Mouse (Mus musculus) heart, embryonic 10.5 days (tissue): ENCODE data around the gene Tmem81. TPM values are rescaled to one million over a fixed set of nuclear protein-coding genes. Genes with fewer than 3 reads are reported as not detected.

Source experiments
- DNase-seq: peaks from one replicate; pipeline ENCODE4 v3.0.0-alpha.2; 2017; ENCODE audit warnings: low spot score
- H3K27ac ChIP-seq: fragments of 300-500 bp; sonication (generic); 2 replicates; pipeline ENCODE4 v1.5.1; 2016; ENCODE audit warnings: mild to moderate bottlenecking
- H3K27me3 ChIP-seq: fragments of 300-500 bp; sonication (generic); 2 replicates; pipeline ENCODE4 v1.6.1; 2016; ENCODE audit warnings: mild to moderate bottlenecking; ENCODE audit not compliant: poor library complexity, insufficient read depth, severe bottlenecking
- H3K36me3 ChIP-seq: fragments of 300-500 bp; sonication (generic); 2 replicates; pipeline ENCODE4 v1.6.1; 2016; ENCODE audit warnings: mild to moderate bottlenecking, moderate library complexity
- H3K4me1 ChIP-seq: fragments of 300-500 bp; sonication (generic); 2 replicates; pipeline ENCODE4 v1.6.1; 2016; ENCODE audit warnings: mild to moderate bottlenecking
- H3K4me3 ChIP-seq: fragments of 300-500 bp; sonication (generic); 2 replicates; pipeline ENCODE4 v1.5.1; 2016; ENCODE audit warnings: mild to moderate bottlenecking, moderate library complexity
- H3K9me3 ChIP-seq: fragments of 300-500 bp; sonication (generic); 2 replicates; pipeline ENCODE4 v1.6.1; 2016; ENCODE audit warnings: mild to moderate bottlenecking, moderate library complexity
- WGBS: fragments of 180-500 bp; shearing (Covaris S2); methylation state at CpG from one replicate; pipeline ENCODE4 v1.1.7; 2016; 5-methylcytosine and 5-hydroxymethylcytosine counted together
- polyA plus RNA-seq: library from polyadenylated mRNA; unstranded; fragments of >200 nt; fragmentation: Nextera tagmentation; extraction: Ambion mirVana; gene quantifications from 2 replicates; pipeline ENCODE4 v1.2.1, GENCODE M21; 2016

Gene Tmem81
- polyA plus RNA-seq, 1 experiment from 2014 or later: 1.2 TPM

DNA sequence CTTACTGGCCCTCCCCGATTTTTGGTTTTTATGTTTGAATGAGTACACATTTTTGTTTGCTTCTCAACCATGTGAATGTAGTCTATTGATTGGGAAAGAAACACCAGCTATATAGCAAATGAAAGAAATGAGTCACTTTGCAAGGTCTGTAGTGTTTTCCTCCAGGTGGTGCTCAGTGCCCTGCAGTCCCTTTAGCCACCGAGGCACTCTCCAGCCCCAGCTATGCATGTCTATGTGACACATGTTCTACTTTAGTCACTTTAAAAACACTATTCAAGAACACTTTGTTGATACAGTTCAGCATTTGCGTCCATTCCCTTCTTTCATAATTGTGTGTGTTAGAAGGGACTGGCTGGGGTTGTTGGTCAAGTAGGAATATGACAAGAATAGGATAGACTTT is 22.8 kb upstream of the Tmem81 start:
- Histone ChIP-seq H3K27ac (no peak overlapping the region), H3K4me1 (peaks cover 4% of the 10 kb centered on the region), H3K27me3 (no peaks in the 10 kb centered on the region), H3K36me3 (peaks cover 32% of the 10 kb centered on the region), H3K4me3 (no peak overlapping the region), H3K9me3 (no peaks in the 10 kb centered on the region)
- no peak for DNase-seq
- 86% methylated on average over 3 of the region's 3 CpGs for WGBS

DNA sequence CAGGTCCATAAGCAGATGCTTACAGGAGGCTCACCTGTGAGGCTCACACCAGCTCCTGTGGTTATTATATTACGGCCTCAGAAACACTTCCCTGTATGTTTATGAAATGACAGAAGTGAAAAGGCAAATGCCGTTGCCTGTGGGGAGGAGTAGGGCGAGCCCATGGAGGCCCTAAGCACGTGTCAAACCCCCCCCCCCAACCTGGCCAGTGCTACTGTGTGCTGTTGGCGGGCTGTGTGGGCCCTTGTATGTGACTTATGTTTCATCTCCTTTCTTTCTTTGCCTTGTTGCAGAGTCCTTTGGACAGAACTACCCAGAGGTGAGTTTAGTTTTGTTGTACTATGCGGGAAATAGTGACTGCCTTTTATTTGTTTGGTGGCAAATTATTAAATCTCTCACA is 22.3 kb upstream of the Tmem81 start:
- Histone ChIP-seq H3K27me3 (no peaks in the 10 kb centered on the region), H3K9me3 (no peaks in the 10 kb centered on the region), H3K36me3 (peaks cover 38% of the 10 kb centered on the region), H3K4me1 (no peaks in the 10 kb centered on the region; the same call in 1 of the 2 replicates), H3K4me3 (no peak overlapping the region), H3K27ac (no peak overlapping the region)
- DNase-seq: no peak
- 88% methylated on average over 6 of the region's 6 CpGs for WGBS

DNA sequence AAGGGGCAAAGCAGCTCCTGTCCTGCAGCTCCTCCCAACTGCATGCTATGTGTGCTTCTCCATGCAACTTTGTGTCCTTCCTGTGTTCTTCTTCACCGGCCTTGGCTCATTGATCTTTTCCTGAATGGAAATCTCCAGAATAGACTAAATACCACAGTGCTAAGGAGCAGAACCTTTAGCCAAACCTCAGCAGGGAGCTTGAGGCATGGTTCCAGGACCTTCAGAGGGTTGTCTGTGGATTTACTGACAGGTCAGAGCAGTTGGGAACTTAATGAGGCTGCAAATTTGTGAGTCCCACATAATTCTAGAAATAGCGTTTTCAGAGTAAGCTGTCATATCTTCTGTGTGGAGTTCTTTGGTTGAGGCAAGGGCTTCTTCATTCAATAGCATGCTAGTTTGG is 5.5 kb upstream of the Tmem81 start:
- DNase-seq: no peak
- WGBS: 91% methylated on average over 2 of the region's 2 CpGs
- H3K36me3 ChIP-seq: peaks cover 90% of the 10 kb centered on the region

DNA sequence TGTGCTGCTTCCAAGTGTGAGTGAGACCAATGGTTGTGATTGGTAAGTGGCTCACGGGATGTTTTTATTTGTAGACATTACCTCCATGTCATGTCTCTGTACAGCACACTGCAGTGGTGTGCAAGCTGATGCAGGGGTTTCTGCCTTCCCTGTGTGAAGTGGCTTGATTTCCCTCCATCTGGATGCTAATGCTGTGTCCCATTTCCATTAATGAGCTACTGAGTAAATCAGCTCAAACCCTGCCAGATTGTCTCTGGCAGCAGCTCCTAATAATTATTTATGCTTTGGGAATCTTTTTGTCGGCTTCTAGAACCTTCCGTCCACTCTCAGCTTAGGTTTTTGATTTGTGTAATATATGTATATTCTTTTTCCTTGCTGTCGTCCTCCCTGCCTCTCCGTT is 875 bp upstream of the Tmem81 start:
- Histone ChIP-seq H3K36me3 (peaks cover 87% of the 10 kb centered on the region), H3K27me3 (no peaks in the 10 kb centered on the region), H3K9me3 (no peaks in the 10 kb centered on the region), H3K4me3 (no peak overlapping the region), H3K27ac (no peak overlapping the region), H3K4me1 (no peaks in the 10 kb centered on the region)
- 91% methylated on average over 5 of the region's 5 CpGs for WGBS
- no peak for DNase-seq

More for the DNA sequence above, 5.5 kb upstream of the Tmem81 start:
- no peaks in the 10 kb centered on the region for H3K9me3 ChIP-seq
- no peak overlapping the region for H3K27ac ChIP-seq
- H3K4me3 ChIP-seq: no peak overlapping the region
- H3K4me1 ChIP-seq: no peaks in the 10 kb centered on the region
- H3K27me3 ChIP-seq: no peaks in the 10 kb centered on the region

DNA sequence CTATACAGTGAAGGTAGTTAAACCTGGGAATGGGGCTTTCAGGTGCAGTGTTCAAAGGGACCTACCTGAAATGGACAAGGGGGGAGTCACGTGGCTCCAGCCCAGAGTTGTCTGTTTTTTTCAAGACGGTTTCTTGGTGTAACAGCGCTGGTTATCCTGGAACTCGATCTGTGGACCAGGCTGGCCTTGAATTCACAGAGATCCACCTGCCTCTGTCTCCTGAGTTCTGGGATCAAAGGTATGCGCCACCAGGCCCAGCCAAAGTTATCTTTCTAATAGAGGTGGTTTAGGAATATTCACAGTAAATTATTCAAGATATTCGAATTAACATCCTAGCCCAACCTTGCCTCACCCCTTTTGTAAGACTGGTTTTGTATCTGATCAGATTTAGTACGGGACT is 626 bp downstream of the Tmem81 start:
- Histone ChIP-seq H3K4me1 (no peaks in the 10 kb centered on the region), H3K27me3 (peaks cover 3% of the 10 kb centered on the region), H3K27ac (no peak overlapping the region), H3K4me3 (no peak overlapping the region), H3K36me3 (peaks cover 72% of the 10 kb centered on the region), H3K9me3 (no peaks in the 10 kb centered on the region)
- WGBS: 89% methylated on average over 7 of the region's 7 CpGs
- DNase-seq: no peak

DNA sequence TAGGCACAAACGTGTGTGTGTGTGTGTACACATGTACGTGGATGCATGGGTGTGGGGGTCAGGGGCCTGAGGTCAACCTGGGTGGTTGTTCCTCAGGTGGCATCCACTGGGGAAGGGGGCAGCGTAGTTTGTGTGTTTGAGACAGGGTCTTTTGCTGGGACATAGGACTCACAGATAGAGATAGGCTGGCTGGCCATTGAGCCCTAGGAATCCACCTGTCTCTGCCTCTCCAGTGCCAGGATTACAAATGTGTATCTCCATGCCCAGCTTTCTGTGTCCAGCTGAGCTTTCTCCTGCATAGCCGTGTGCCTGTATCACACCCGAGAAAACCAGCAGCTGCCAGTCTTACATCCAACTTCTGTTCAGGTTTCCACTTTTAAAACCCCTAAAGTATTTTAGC is 3.7 kb downstream of the Tmem81 start:
- WGBS: 89% methylated on average over 5 of the region's 5 CpGs
- Histone ChIP-seq H3K27ac (no peak overlapping the region), H3K27me3 (peaks cover 17% of the 10 kb centered on the region), H3K4me3 (no peak overlapping the region), H3K4me1 (no peaks in the 10 kb centered on the region), H3K9me3 (no peaks in the 10 kb centered on the region), H3K36me3 (peaks cover 44% of the 10 kb centered on the region)
- no peak for DNase-seq

DNA sequence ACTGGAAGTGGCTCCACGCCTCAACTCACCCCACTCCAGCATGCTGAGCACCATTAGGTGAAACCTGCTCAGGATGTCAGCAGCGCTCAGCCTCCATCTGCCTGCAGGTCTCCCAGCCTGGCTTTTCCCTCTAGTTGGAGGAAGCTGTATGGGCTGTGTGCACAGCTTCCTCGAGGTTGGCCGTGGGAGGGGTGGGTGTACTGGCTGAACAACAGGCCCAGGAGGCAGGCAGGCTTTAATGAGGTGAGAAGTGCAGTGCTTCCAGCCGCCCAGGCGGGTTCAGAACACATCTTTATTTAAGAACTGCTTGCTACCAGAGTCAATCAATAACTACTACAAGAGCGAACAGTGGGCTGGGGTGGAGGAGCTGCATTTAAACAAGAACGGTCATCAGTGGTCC is 5.5 kb downstream of the Tmem81 start:
- 56% methylated on average over 8 of the region's 8 CpGs for WGBS

DNA sequence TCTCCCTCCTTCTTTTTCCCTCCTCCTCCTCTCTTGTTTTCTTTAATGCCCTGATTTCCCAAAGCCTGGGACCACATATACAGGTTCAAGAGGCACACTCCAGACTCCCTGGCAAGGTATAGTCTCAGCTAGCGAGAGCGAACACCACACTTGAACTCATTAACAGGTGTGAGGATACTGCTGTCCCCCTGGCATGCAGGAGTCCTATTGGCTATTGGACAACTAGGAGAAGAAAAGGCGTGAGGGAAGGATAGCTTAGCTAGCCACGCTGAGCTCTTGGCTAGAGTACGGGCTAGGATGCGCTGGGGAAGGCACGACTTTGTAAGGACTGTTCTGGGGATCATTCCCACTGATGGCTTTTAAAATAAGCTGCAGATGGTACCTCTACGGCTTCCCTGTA is 6.1 kb downstream of the Tmem81 start:
- DNase-seq: no peak
- WGBS: 74% methylated on average over 8 of the region's 8 CpGs
- Histone ChIP-seq H3K4me3 (no peak overlapping the region), H3K27me3 (peaks cover 24% of the 10 kb centered on the region), H3K9me3 (no peaks in the 10 kb centered on the region), H3K4me1 (no peaks in the 10 kb centered on the region), H3K27ac (no peak overlapping the region), H3K36me3 (peaks cover 22% of the 10 kb centered on the region)

More for the DNA sequence above, 5.5 kb downstream of the Tmem81 start:
- Histone ChIP-seq H3K9me3 (no peaks in the 10 kb centered on the region), H3K4me3 (no peak overlapping the region), H3K4me1 (no peaks in the 10 kb centered on the region), H3K27me3 (peaks cover 24% of the 10 kb centered on the region), H3K27ac (no peak overlapping the region), H3K36me3 (peaks cover 28% of the 10 kb centered on the region)
- no peak for DNase-seq

DNA sequence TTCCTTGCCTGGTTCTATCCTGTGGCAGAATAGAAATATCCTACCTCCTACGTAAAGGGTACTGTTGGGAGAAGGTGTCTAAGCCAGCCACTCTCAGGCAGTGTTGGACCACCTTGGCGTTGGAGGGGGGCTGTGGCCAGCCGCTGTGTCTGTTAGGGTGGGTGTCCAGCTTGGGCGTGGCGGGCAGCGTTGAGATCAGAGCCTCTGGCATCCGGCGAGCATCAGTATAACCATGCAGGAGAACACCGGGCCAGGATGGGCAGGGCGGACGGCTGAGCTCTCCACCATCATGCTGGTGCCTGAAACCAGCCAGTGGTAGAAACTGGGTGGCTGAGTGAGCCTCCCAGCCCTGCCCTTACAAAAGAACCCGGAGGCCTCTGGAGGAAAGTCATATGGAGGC is 9.3 kb downstream of the Tmem81 start:
- H3K27ac ChIP-seq: no peak overlapping the region
- DNase-seq: no peak
- WGBS: 83% methylated on average over 12 of the region's 12 CpGs

DNA sequence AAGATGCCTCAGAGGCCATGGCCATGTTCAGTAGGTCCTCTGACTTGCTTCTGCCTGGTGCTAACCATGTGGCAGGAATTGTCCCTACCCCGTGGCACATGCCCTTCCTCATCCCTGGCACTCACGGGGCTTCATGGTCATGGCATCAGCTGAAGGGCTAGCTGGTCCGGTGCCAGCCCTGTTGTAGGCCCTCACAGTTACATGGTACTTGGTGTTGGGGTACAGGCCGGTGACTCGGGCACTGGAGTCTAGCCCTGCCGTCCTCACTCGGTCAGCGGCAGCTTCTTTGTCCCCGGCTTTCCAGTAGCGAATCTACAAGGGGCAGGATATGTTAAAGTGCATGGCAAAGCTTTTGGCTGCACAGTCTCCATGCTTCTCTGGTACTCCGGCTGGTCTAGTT is 10.7 kb downstream of the Tmem81 start:
- WGBS: 85% methylated on average over 11 of the region's 11 CpGs

More for the DNA sequence above, 9.3 kb downstream of the Tmem81 start:
- Histone ChIP-seq H3K4me3 (no peak overlapping the region), H3K4me1 (no peaks in the 10 kb centered on the region), H3K9me3 (no peaks in the 10 kb centered on the region), H3K36me3 (no peaks in the 10 kb centered on the region), H3K27me3 (peaks cover 41% of the 10 kb centered on the region)

DNA sequence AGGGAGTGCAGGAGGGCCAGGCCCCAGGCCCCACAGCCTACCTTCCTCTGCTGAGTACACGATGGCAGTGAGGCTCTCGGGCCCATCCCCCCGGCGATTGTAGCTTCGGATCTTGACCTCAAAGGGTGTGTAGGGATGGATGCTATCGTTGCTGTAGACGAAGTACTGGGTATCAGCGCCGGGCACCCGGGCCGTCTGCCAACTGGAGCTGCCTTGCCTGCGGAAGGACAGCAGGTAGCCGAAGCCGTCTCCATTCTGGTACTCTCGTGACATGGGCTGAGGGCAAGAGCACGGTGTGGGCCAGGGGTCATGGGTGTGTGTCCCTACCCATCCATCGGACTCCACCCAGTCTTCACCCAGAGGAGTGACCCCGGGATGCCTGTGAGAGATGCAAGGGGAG is 12.6 kb downstream of the Tmem81 start:
- Histone ChIP-seq H3K36me3 (no peaks in the 10 kb centered on the region), H3K4me3 (no peak overlapping the region), H3K27me3 (peaks cover 49% of the 10 kb centered on the region), H3K4me1 (peaks cover 9% of the 10 kb centered on the region), H3K27ac (no peak overlapping the region), H3K9me3 (no peaks in the 10 kb centered on the region)
- 82% methylated on average over 18 of the region's 18 CpGs for WGBS
- DNase-seq: no peak

More for the DNA sequence above, 10.7 kb downstream of the Tmem81 start:
- no peaks in the 10 kb centered on the region for H3K9me3 ChIP-seq
- H3K36me3 ChIP-seq: no peaks in the 10 kb centered on the region
- H3K4me3 ChIP-seq: no peak overlapping the region
- no peak overlapping the region for H3K27ac ChIP-seq
- H3K27me3 ChIP-seq: peaks cover 42% of the 10 kb centered on the region
- peaks cover 9% of the 10 kb centered on the region for H3K4me1 ChIP-seq
- no peak for DNase-seq

DNA sequence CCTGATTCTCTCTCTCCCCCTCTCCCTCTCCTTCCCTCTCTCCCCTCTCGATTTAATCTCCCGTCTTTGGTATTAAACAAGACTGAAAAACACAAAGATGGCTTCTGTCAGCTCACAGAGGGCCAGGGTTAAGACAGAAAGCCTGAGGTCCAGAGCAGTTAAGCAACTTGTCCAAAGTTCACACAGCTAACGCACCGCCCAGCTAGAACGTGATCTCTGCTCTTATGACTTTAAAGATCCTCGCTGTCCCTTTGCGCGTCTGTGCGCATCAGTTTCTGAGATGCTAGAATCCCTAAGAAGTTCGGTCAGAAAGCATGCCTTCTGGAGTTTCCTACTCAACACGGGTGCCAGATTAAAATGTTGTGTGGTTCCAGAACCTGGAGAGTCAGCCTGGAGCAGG is 13.7 kb downstream of the Tmem81 start:
- Histone ChIP-seq H3K27ac (no peak overlapping the region), H3K4me3 (no peak overlapping the region), H3K4me1 (peaks cover 9% of the 10 kb centered on the region), H3K9me3 (no peaks in the 10 kb centered on the region), H3K36me3 (no peaks in the 10 kb centered on the region), H3K27me3 (peaks cover 49% of the 10 kb centered on the region)
- WGBS: 89% methylated on average over 11 of the region's 11 CpGs
- DNase-seq: no peak

DNA sequence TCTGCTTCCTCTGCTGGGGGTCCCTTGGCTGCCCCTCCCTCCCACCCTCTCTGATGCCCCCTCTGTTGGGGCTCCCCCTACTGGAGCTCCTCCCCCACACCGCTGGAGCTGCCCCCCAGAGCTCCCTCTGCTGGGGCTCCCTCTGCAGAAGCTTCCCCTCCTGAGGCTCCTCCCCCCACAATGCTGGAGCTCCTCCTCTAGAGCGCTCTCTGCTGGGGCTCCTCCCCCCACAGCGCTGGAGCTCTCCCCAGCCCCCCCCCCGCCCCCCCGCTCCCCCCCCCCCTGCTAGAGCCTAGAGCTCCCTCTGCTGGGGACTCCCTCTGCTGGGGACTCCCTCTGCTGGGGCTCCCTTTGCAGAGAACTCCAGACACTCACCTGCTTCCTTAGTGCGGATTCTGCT is 14.7 kb downstream of the Tmem81 start:
- no peak overlapping the region for H3K4me3 ChIP-seq
- H3K9me3 ChIP-seq: no peaks in the 10 kb centered on the region
- peaks cover 49% of the 10 kb centered on the region for H3K27me3 ChIP-seq
- no peak for DNase-seq
- no peak overlapping the region for H3K27ac ChIP-seq
- no peaks in the 10 kb centered on the region for H3K36me3 ChIP-seq
- 22% methylated on average over 2 of the region's 6 CpGs for WGBS
- peaks cover 9% of the 10 kb centered on the region for H3K4me1 ChIP-seq

DNA sequence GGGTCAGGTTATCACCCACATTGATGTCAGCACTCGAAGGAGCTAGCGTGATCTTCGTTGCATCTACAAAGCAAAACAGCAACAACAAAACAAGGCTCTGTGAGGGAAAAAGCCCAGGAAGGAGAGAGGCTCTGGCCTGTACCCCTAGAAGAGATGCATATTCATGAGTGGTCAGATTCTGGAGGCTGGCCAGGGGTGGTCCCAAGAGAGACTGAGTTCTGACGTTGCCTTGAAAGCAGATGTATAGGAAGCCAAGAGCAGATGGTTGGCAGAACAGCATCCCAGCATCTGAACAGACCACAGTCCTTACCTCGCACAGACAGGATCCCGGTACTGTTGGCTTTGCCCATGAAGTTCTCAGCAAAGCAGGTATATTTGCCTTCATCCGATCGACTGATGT is 17.0 kb downstream of the Tmem81 start:
- H3K4me1 ChIP-seq: peaks cover 9% of the 10 kb centered on the region
- H3K27ac ChIP-seq: no peak overlapping the region
- DNase-seq: no peak
- H3K27me3 ChIP-seq: peaks cover 57% of the 10 kb centered on the region
- WGBS: 86% methylated on average over 8 of the region's 8 CpGs
- H3K36me3 ChIP-seq: no peaks in the 10 kb centered on the region
- no peak overlapping the region for H3K4me3 ChIP-seq
- H3K9me3 ChIP-seq: no peaks in the 10 kb centered on the region
